9 mouse cellular contexts compared by ENCODE assay signal in the genomic region with DNA sequence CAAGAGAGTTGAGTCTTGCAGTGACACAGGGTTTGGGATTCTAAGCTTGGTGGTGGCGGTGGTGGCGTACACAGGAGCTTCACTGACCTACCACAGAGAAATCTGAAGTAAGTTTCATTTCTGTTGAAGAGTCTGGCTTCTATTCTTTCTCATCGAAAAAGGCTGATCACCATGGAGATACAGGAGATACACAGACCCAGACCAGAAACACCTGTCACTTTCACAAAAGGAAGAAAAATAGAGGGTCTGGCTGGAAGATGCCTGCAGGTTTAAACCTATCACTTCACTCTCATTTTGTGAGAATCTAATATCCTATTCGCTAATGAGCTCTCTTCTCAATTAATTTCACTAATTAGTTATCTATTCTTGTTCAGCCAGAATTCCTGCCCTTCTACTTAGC. TPM values are rescaled to one million over a fixed set of nuclear protein-coding genes. Genes with fewer than 3 reads are reported as not detected.
A peak's percentile ranks its signal among the peaks of the same experiment; 100 is the strongest.
DNase-seq lines count a peak whose midpoint lies in the region; ATAC-seq lines count a peak whose summit lies in the region.
"Had no signal": no experiment of that assay in that cellular context is flagged by ENCODE, and none has a peak within 500 bp of the region (broad histone marks: within the 10 kb centered on the region; RNA-seq: fewer than 3 reads in every experiment).

No protein-coding gene starts in this region.

- peaks cover 12% of the 10 kb centered on the region for H3K9me3 ChIP-seq in erythroblast, embryonic 14.5 days (ENCODE audit: control insufficient read depth, low read length)
- no peaks in the 10 kb centered on the region for H3K9me3 ChIP-seq in neural tube, embryonic 11.5 days (ENCODE audit: control insufficient read depth, low read length)
- no peaks in the 10 kb centered on the region for H3K9me3 ChIP-seq in liver, embryonic 13.5 days (replicated peaks)

- no peak overlapping the region for H3K9ac ChIP-seq in neural tube, embryonic 11.5 days (ENCODE audit: low read length)
- H3K9ac ChIP-seq in liver, embryonic 13.5 days: no peak overlapping the region

- 81% methylated on average over 4 of the region's 4 CpGs for WGBS in neural tube, embryonic 11.5 days
- WGBS in liver, embryonic 13.5 days (ENCODE audit: insufficient replicate concordance): 74% methylated on average over 4 of the region's 4 CpGs

- no peaks in the 10 kb centered on the region for H3K36me3 ChIP-seq in erythroblast, embryonic 14.5 days (ENCODE audit: control insufficient read depth)
- no peaks in the 10 kb centered on the region for H3K36me3 ChIP-seq in neural tube, embryonic 11.5 days (ENCODE audit: control insufficient read depth, insufficient read depth, low read length)
- no peaks in the 10 kb centered on the region for H3K36me3 ChIP-seq in liver, embryonic 13.5 days

- no peak for ATAC-seq in erythroblast, adult 5-6 weeks (replicated peaks; ENCODE audit: low FRiP score, poor library complexity, severe bottlenecking)
- no peak for ATAC-seq in neural tube, embryonic 11.5 days (ENCODE audit: insufficient read depth, low FRiP score, low TSS enrichment)
- no peak for ATAC-seq in liver, embryonic 13.5 days (ENCODE audit: low read depth)

- peaks cover 85% of the 10 kb centered on the region for H3K4me1 ChIP-seq in erythroblast, embryonic 14.5 days (ENCODE audit: control insufficient read depth)
- peaks cover 18% of the 10 kb centered on the region for H3K4me1 ChIP-seq in neural tube, embryonic 11.5 days (ENCODE audit: control insufficient read depth, insufficient read depth, low read length)
- H3K4me1 ChIP-seq in liver, embryonic 13.5 days (replicated peaks): peaks cover 90% of the 10 kb centered on the region

- no peak for DNase-seq in neural tube, embryonic 11.5 days (ENCODE audit: low spot score)
- DNase-seq in neural tube, embryonic 10.5 days (ENCODE audit: extremely low spot score, low spot score): no peak
- DNase-seq in liver, embryonic 13.5 days: no peak
- no peak for DNase-seq in ovary, postnatal 36 days (ENCODE audit: low spot score)
- no peak for DNase-seq in frontal cortex, postnatal 36 days (ENCODE audit: low spot score in 2 of 2)
- DNase-seq in spleen, postnatal 10 days (ENCODE audit: low spot score in 2 of 2): no peak
- DNase-seq: B cell, adult 2 months had no signal

- peaks cover 83% of the 10 kb centered on the region for H3K27me3 ChIP-seq in erythroblast, embryonic 14.5 days (ENCODE audit: control insufficient read depth)
- H3K27me3 ChIP-seq in neural tube, embryonic 11.5 days (ENCODE audit: control insufficient read depth, insufficient read depth, low read length): no peaks in the 10 kb centered on the region
- H3K27me3 ChIP-seq in liver, embryonic 13.5 days: peaks cover 65% of the 10 kb centered on the region

- H3K27ac ChIP-seq in neural tube, embryonic 11.5 days (ENCODE audit: low read depth, low read length): no peak overlapping the region
- no peak overlapping the region for H3K27ac ChIP-seq in liver, embryonic 13.5 days

- H3K4me2 ChIP-seq in neural tube, embryonic 11.5 days (ENCODE audit: low read depth): peak overlapping the region; percentile 80; the same call in 1 of the 2 replicates
- peak overlapping the region; percentile 97 for H3K4me2 ChIP-seq in liver, embryonic 13.5 days

- peak overlapping the region; percentile 68 for H3K4me3 ChIP-seq in erythroblast, embryonic 14.5 days (replicated peaks)
- H3K4me3 ChIP-seq in neural tube, embryonic 11.5 days (ENCODE audit: low read depth, low read length): peak overlapping the region; percentile 79; the same call in 1 of the 2 replicates
- peak overlapping the region; percentile 77 for H3K4me3 ChIP-seq in liver, embryonic 13.5 days (replicated peaks)

RNA-seq across cellular contexts. Expression of a gene that starts 1.6 kb away (rescaled TPM):
- polyA plus RNA-seq in erythroblast, embryonic 14.5 days (2012): 0.15 and 0.28 TPM in 2 replicates
- total RNA-seq in erythroblast, adult 5-6 weeks (2015; ENCODE audit: low replicate concordance): 12.1 and 17.9 TPM in 2 replicates
- total RNA-seq in erythroblast, adult 5-6 weeks (2017; ENCODE audit: low replicate concordance): 4.8 and 9.8 TPM in 2 replicates
- 26.9 and 32.2 TPM in 2 replicates for polyA plus RNA-seq in neural tube, embryonic 11.5 days (2014; fragmentation: Nextera tagmentation; extraction: Ambion mirVana)
- 2.9 and 3.2 TPM in 2 replicates for polyA plus RNA-seq in liver, embryonic 13.5 days (2015; fragmentation: Nextera tagmentation; extraction: Ambion mirVana)
